8 mouse cellular contexts compared by ENCODE assay signal in the genomic region with DNA sequence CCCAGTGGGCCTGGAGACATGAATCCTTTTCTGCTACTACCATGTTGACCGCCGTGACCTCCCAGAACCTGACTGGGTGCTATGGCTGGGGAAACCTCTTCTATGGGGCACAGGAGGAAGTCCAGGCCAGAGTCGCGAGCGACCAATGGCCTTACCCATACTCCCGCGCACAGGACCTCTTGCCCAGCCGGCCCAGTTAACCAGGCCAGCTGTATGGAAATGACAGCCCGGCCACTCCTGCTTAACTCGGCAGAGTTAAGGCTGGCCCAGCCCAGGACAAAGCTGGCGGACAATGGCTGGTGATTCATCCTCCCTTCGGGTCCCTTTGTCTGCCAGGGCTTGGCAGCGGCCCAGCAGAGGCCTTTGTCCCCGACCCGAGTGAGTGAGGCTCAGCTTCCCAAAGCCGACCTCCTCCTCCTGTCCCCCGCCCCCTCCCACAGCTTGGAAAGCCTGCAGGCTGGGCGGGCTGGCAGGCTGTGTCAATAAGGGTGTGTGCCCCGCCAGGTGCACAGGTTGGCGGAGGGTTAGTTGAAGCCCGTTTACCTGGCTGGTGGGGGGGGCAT. TPM values are rescaled to one million over a fixed set of nuclear protein-coding genes. Genes with fewer than 3 reads are reported as not detected.
DNase-seq lines count a peak whose midpoint lies in the region; ATAC-seq lines count a peak whose summit lies in the region.

No protein-coding gene starts in this region.

- peaks cover 39% of the 10 kb centered on the region for H3K36me3 ChIP-seq in liver, embryonic 15.5 days (replicated peaks)
- peaks cover 2% of the 10 kb centered on the region for H3K36me3 ChIP-seq in neural tube, embryonic 11.5 days (ENCODE audit: control insufficient read depth, insufficient read depth, low read length)

- H3K4me2 ChIP-seq in liver, embryonic 15.5 days: peak overlapping the region; percentile 97
- H3K4me2 ChIP-seq in neural tube, embryonic 11.5 days (ENCODE audit: low read depth): peak overlapping the region; percentile 81

- peak overlapping the region; percentile 75 for H3K4me3 ChIP-seq in liver, embryonic 15.5 days (replicated peaks)
- H3K4me3 ChIP-seq in neural tube, embryonic 11.5 days (ENCODE audit: low read depth, low read length): peak overlapping the region; percentile 68

- peak overlapping the region; percentile 80 for H3K9ac ChIP-seq in liver, embryonic 15.5 days
- H3K9ac ChIP-seq in neural tube, embryonic 11.5 days (ENCODE audit: low read length): peak overlapping the region; percentile 85

- peaks cover 62% of the 10 kb centered on the region for H3K27me3 ChIP-seq in liver, embryonic 15.5 days
- no peaks in the 10 kb centered on the region for H3K27me3 ChIP-seq in neural tube, embryonic 11.5 days (ENCODE audit: control insufficient read depth, insufficient read depth, low read length)

- peak; percentile 53 for DNase-seq in spleen, postnatal 10 days (ENCODE audit: low spot score in 2 of 2)
- no peak for DNase-seq in spleen, adult 12 weeks (ENCODE audit: low spot score)
- peak; percentile 65 to 82 for DNase-seq in cerebellum, postnatal 4 days (ENCODE audit: low spot score in 2 of 2)
- peak; percentile 98 for DNase-seq in heart, adult 11 months
- DNase-seq in kidney, adult 11 months: peak; percentile 61
- peak; percentile 90 for DNase-seq in neural tube, embryonic 11.5 days (ENCODE audit: low spot score)
- DNase-seq in urinary bladder, postnatal 14 days (ENCODE audit: low spot score): peak; percentile 91

- peak overlapping the region; percentile 80 for H3K27ac ChIP-seq in liver, embryonic 15.5 days (replicated peaks)
- H3K27ac ChIP-seq in neural tube, embryonic 11.5 days (ENCODE audit: low read depth, low read length): peak overlapping the region; percentile 98

- H3K9me3 ChIP-seq in liver, embryonic 15.5 days (replicated peaks): no peaks in the 10 kb centered on the region
- no peaks in the 10 kb centered on the region for H3K9me3 ChIP-seq in neural tube, embryonic 11.5 days (ENCODE audit: control insufficient read depth, low read length)

- H3K4me1 ChIP-seq in liver, embryonic 15.5 days (replicated peaks): peaks cover 97% of the 10 kb centered on the region
- peaks cover 42% of the 10 kb centered on the region for H3K4me1 ChIP-seq in neural tube, embryonic 11.5 days (ENCODE audit: control insufficient read depth, insufficient read depth, low read length)

- WGBS in liver, embryonic 15.5 days (ENCODE audit: insufficient replicate concordance): 44% methylated on average over 21 of the region's 21 CpGs
- 9% methylated on average over 21 of the region's 21 CpGs for WGBS in neural tube, embryonic 11.5 days

- ATAC-seq in liver, embryonic 15.5 days (ENCODE audit: insufficient read depth): no peak
- ATAC-seq in neural tube, embryonic 11.5 days (ENCODE audit: insufficient read depth, low FRiP score, low TSS enrichment): peak; percentile 65

RNA-seq across cellular contexts. Expression of gene Lfng, which starts 4.0 kb away (rescaled TPM):
- 11.0 and 12.9 TPM in 2 replicates for polyA plus RNA-seq in liver, embryonic 15.5 days (2015; fragmentation: Nextera tagmentation; extraction: Ambion mirVana)
- 35.4 and 37.5 TPM in 2 replicates for polyA plus RNA-seq in neural tube, embryonic 11.5 days (2014; fragmentation: Nextera tagmentation; extraction: Ambion mirVana)

RNA-seq across cellular contexts. Expression of gene Ttyh3, which starts 37.7 kb away (rescaled TPM):
- 6.7 and 7.6 TPM in 2 replicates for polyA plus RNA-seq in liver, embryonic 15.5 days (2015; fragmentation: Nextera tagmentation; extraction: Ambion mirVana)
- polyA plus RNA-seq in neural tube, embryonic 11.5 days (2014; fragmentation: Nextera tagmentation; extraction: Ambion mirVana): 61.0 and 65.0 TPM in 2 replicates

RNA-seq across cellular contexts. Expression of gene Grifin, which starts 46.2 kb away (rescaled TPM):
- polyA plus RNA-seq in liver, embryonic 15.5 days (2015; fragmentation: Nextera tagmentation; extraction: Ambion mirVana): 1.4 and 1.9 TPM in 2 replicates
- polyA plus RNA-seq in neural tube, embryonic 11.5 days (2014; fragmentation: Nextera tagmentation; extraction: Ambion mirVana): not detected in 2 replicates
